Mouse (Mus musculus): ENCODE measurements around the gene Chst11. TPM values are rescaled to one million over a fixed set of nuclear protein-coding genes. Genes with fewer than 3 reads are reported as not detected.
A peak's percentile ranks its signal among the peaks of the same experiment; 100 is the strongest.

Gene Chst11
- total and polyA plus RNA-seq, 3 experiments: 3.1 to 4.5 (median 3.2) TPM

GRCm38 (mm10) chr10:83224999-83225398, 239.7 kb downstream of the Chst11 start:
- no peak for DNase-seq
- Histone ChIP-seq H3K9ac (ENCODE audit: low read depth, low read length) (no peak overlapping the region), H3K27me3 (ENCODE audit: control insufficient read depth, insufficient read depth, low read length) (no peaks in the 10 kb centered on the region; the same call in 1 of the 2 replicates), H3K4me3 (no peak overlapping the region), H3K79me2 (replicated peaks; ENCODE audit: control insufficient read depth, insufficient read depth, low read length) (no peaks in the 10 kb centered on the region), H3K4me1 (ENCODE audit: control insufficient read depth, insufficient read depth, low read length) (no peaks in the 10 kb centered on the region), H3K27ac (no peak overlapping the region), H3K36me3 (ENCODE audit: control insufficient read depth, insufficient read depth, low read length) (no peaks in the 10 kb centered on the region)
- TF ChIP-seq CTCF (IDR thresholded peaks at IDR 0.05) (peak; percentile 57), POLR2A (IDR thresholded peaks at IDR 0.05; ENCODE audit: insufficient read depth, low read depth, low read length) (no peak), EP300 (IDR thresholded peaks at IDR 0.05; ENCODE audit: insufficient read depth, low read depth, low read length) (no peak)
- intact Hi-C loops (cut with DNase I): loop anchor here (10.0 kb wide), 1 partner anchor 300 kb away; no protein-coding TSS in a partner anchor
- WGBS: 64% methylated on average over 3 of the region's 3 CpGs

DNA sequence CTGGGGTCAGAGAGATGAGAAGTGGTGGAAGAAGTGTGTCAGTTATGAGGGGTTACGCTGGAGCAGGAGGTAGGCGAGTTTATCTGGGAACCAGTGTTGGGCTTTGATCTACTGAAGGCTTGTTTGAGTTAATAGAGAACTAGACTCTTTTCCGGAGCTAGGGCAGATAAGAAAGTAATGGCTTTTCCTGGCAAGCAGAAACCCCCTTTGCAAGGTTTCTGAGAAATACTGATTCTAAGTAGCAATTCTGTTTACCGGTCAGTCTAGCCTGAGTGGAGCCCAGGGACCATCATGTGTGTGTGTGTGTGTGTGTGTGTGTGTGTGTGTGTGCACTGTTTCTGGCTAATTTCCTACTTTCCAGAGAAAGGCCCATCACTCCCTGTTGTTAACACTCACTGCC, 243.3 kb downstream of the Chst11 start:
- H3K4me3 ChIP-seq: no peak overlapping the region
- H3K36me3 ChIP-seq (ENCODE audit: control insufficient read depth, insufficient read depth, low read length): no peaks in the 10 kb centered on the region
- intact Hi-C loops (cut with DNase I): loop anchor here (10.0 kb wide), 1 partner anchor 296 kb away; no protein-coding TSS in a partner anchor
- H3K9ac ChIP-seq (ENCODE audit: low read depth, low read length): no peak overlapping the region
- no peak for DNase-seq
- 56% methylated on average over 4 of the region's 4 CpGs for WGBS
- TF ChIP-seq CTCF (IDR thresholded peaks at IDR 0.05) (no peak), EP300 (IDR thresholded peaks at IDR 0.05; ENCODE audit: insufficient read depth, low read depth, low read length) (no peak), POLR2A (IDR thresholded peaks at IDR 0.05; ENCODE audit: insufficient read depth, low read depth, low read length) (no peak)
- H3K27me3 ChIP-seq (ENCODE audit: control insufficient read depth, insufficient read depth, low read length): no peaks in the 10 kb centered on the region; the same call in 1 of the 2 replicates
- H3K4me1 ChIP-seq (ENCODE audit: control insufficient read depth, insufficient read depth, low read length): no peaks in the 10 kb centered on the region
- no peak overlapping the region for H3K27ac ChIP-seq
- H3K79me2 ChIP-seq (replicated peaks; ENCODE audit: control insufficient read depth, insufficient read depth, low read length): no peaks in the 10 kb centered on the region

DNA sequence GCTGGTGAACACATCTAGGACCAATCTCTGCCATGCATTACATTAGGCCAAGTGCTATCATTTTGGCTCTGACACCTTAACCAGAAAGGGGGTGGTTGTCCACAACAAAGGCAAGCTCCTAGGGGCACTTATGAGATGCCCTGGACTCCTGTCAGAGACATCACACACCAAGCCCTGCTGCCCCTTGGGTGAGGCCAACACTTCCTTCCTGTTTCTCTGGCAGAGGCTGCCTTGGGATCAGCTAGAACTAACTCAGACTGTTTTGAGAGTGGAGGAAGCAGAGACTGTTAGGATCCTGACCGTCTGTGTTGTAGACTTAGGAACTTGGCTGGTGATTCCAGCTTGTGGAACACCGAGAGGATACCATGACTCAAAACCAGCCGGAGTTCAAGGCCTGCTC, 248.7 kb downstream of the Chst11 start:
- Histone ChIP-seq H3K4me3 (no peak overlapping the region), H3K9ac (ENCODE audit: low read depth, low read length) (no peak overlapping the region), H3K4me1 (ENCODE audit: control insufficient read depth, insufficient read depth, low read length) (no peaks in the 10 kb centered on the region), H3K36me3 (ENCODE audit: control insufficient read depth, insufficient read depth, low read length) (no peaks in the 10 kb centered on the region), H3K27ac (no peak overlapping the region), H3K27me3 (ENCODE audit: control insufficient read depth, insufficient read depth, low read length) (no peaks in the 10 kb centered on the region), H3K79me2 (replicated peaks; ENCODE audit: control insufficient read depth, insufficient read depth, low read length) (no peaks in the 10 kb centered on the region)
- no peak for TF ChIP-seq CTCF (IDR thresholded peaks at IDR 0.05)
- TF ChIP-seq POLR2A (IDR thresholded peaks at IDR 0.05; ENCODE audit: insufficient read depth, low read depth, low read length): no peak
- TF ChIP-seq EP300 (IDR thresholded peaks at IDR 0.05; ENCODE audit: insufficient read depth, low read depth, low read length): no peak
- 44% methylated on average over 3 of the region's 3 CpGs for WGBS
- intact Hi-C loops (cut with DNase I): no loop called here
- DNase-seq: no peak

GRCm38 (mm10) chr10:83234391-83234790, 249.1 kb downstream of the Chst11 start:
- Histone ChIP-seq H3K4me3 (no peak overlapping the region), H3K27ac (no peak overlapping the region), H3K4me1 (ENCODE audit: control insufficient read depth, insufficient read depth, low read length) (no peaks in the 10 kb centered on the region), H3K36me3 (ENCODE audit: control insufficient read depth, insufficient read depth, low read length) (no peaks in the 10 kb centered on the region), H3K9ac (ENCODE audit: low read depth, low read length) (no peak overlapping the region), H3K79me2 (replicated peaks; ENCODE audit: control insufficient read depth, insufficient read depth, low read length) (no peaks in the 10 kb centered on the region), H3K27me3 (ENCODE audit: control insufficient read depth, insufficient read depth, low read length) (no peaks in the 10 kb centered on the region)
- intact Hi-C loops (cut with DNase I): no loop called here
- 41% methylated on average over 4 of the region's 4 CpGs for WGBS
- TF ChIP-seq POLR2A (IDR thresholded peaks at IDR 0.05; ENCODE audit: insufficient read depth, low read depth, low read length) (no peak), EP300 (IDR thresholded peaks at IDR 0.05; ENCODE audit: insufficient read depth, low read depth, low read length) (no peak), CTCF (IDR thresholded peaks at IDR 0.05) (no peak)
- DNase-seq: no peak

- H3K27me3 ChIP-seq (ENCODE audit: control insufficient read depth, insufficient read depth, low read length): no peaks in the 10 kb centered on the region
- intact Hi-C loops (cut with DNase I): no loop called here
- no peak for TF ChIP-seq EP300 (IDR thresholded peaks at IDR 0.05; ENCODE audit: insufficient read depth, low read depth, low read length)
- TF ChIP-seq CTCF (IDR thresholded peaks at IDR 0.05): no peak
- TF ChIP-seq POLR2A (IDR thresholded peaks at IDR 0.05; ENCODE audit: insufficient read depth, low read depth, low read length): no peak
- no peaks in the 10 kb centered on the region for H3K79me2 ChIP-seq (replicated peaks; ENCODE audit: control insufficient read depth, insufficient read depth, low read length)
- no peak overlapping the region for H3K27ac ChIP-seq
- no peak for DNase-seq
- no peak overlapping the region for H3K4me3 ChIP-seq
- H3K9ac ChIP-seq (ENCODE audit: low read depth, low read length): no peak overlapping the region
- H3K36me3 ChIP-seq (ENCODE audit: control insufficient read depth, insufficient read depth, low read length): no peaks in the 10 kb centered on the region
- H3K4me1 ChIP-seq (ENCODE audit: control insufficient read depth, insufficient read depth, low read length): no peaks in the 10 kb centered on the region
- WGBS: 46% methylated on average over 11 of the region's 11 CpGs
Observed at GRCm38 (mm10) chr10:83242106-83242686, 256.9 kb downstream of the Chst11 start.

DNA sequence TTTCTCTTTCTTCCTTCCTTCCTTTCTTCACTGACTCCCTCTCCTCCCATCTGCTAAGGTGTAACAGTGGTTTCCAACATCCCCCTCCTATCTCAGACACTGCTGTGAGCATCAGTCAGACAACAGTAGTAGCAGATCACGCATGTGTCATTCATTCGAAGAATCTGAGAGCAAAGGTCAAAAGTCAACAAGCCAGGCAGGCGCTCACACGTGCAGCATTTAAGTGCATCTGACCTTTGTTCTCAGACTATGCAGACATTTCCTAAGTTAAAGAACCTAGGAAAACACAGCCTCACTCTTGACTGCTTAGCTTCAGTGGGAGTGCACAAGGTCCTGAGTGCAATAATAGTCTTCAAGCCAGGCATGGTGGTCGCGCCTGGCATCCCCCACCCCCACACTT, 258.8 kb downstream of the Chst11 start:
- no peaks in the 10 kb centered on the region for H3K36me3 ChIP-seq (ENCODE audit: control insufficient read depth, insufficient read depth, low read length)
- H3K9ac ChIP-seq (ENCODE audit: low read depth, low read length): no peak overlapping the region
- no peak overlapping the region for H3K27ac ChIP-seq
- H3K4me3 ChIP-seq: no peak overlapping the region
- H3K27me3 ChIP-seq (ENCODE audit: control insufficient read depth, insufficient read depth, low read length): no peaks in the 10 kb centered on the region
- intact Hi-C loops (cut with DNase I): no loop called here
- TF ChIP-seq POLR2A (IDR thresholded peaks at IDR 0.05; ENCODE audit: insufficient read depth, low read depth, low read length): no peak
- TF ChIP-seq CTCF (IDR thresholded peaks at IDR 0.05): no peak
- 73% methylated on average over 6 of the region's 6 CpGs for WGBS
- H3K4me1 ChIP-seq (ENCODE audit: control insufficient read depth, insufficient read depth, low read length): no peaks in the 10 kb centered on the region
- H3K79me2 ChIP-seq (replicated peaks; ENCODE audit: control insufficient read depth, insufficient read depth, low read length): no peaks in the 10 kb centered on the region
- no peak for DNase-seq

Other genes with a start within 250 kb of the Chst11 start
- gene Nfyb, start 221.4 kb upstream of the Chst11 start, total RNA-seq (2021): 10 to 100 TPM; 13.9 to 14.1 TPM
- 7.5 and 11.9 TPM in 2 replicates for gene Nfyb, start 221.4 kb upstream of the Chst11 start, polyA plus RNA-seq (2012; rRNA removed)
- 10 to 100 TPM; 56.8 to 61.1 TPM for gene Txnrd1, start 151.5 kb upstream of the Chst11 start, total RNA-seq (2021)
- gene Txnrd1, start 151.5 kb upstream of the Chst11 start, polyA plus RNA-seq (2012; rRNA removed): 21.3 and 29.9 TPM in 2 replicates
- under 1 TPM; 0.45 to 0.63 TPM for gene Eid3, start 118.9 kb upstream of the Chst11 start, total RNA-seq (2021)
- 0.18 and 0.21 TPM in 2 replicates for gene Eid3, start 118.9 kb upstream of the Chst11 start, polyA plus RNA-seq (2012; rRNA removed)